ENCODE assay signal across 12 mouse cellular contexts in genomic region chr15:44860204-44860806, GRCm38 (mm10).
"Had no signal": no experiment of that assay in that cellular context is flagged by ENCODE, and none has a peak within 500 bp of the region (broad histone marks: within the 10 kb centered on the region; RNA-seq: fewer than 3 reads in every experiment).

No protein-coding gene starts in this region.

- H3K27ac ChIP-seq: layer of hippocampus, adult 2 months; limb, embryonic 13.5 days; liver, embryonic 15.5 days; midbrain, embryonic 12.5 days had no signal

- DNase-seq: kidney, adult 8-10 months; kidney, postnatal 36 days; left cerebral cortex, postnatal 4 days; lung, embryonic 14.5 days; lung, postnatal 10 days; lung, postnatal 4 days; right cerebral cortex, postnatal 25 days; thymus, postnatal 4 days had no signal

- H3K9me3 ChIP-seq: limb, embryonic 13.5 days; liver, embryonic 15.5 days; midbrain, embryonic 12.5 days had no signal

- H3K4me1 ChIP-seq: limb, embryonic 13.5 days; liver, embryonic 15.5 days; midbrain, embryonic 12.5 days had no signal

- H3K4me3 ChIP-seq: layer of hippocampus, adult 2 months; limb, embryonic 13.5 days; liver, embryonic 15.5 days; midbrain, embryonic 12.5 days had no signal

- H3K36me3 ChIP-seq: limb, embryonic 13.5 days; liver, embryonic 15.5 days; midbrain, embryonic 12.5 days had no signal

- H3K9ac ChIP-seq: limb, embryonic 13.5 days; liver, embryonic 15.5 days; lung, embryonic 14.5 days; midbrain, embryonic 12.5 days had no signal

- H3K4me2 ChIP-seq: limb, embryonic 13.5 days; liver, embryonic 15.5 days; lung, embryonic 14.5 days; midbrain, embryonic 12.5 days had no signal

- H3K27me3 ChIP-seq: limb, embryonic 13.5 days; liver, embryonic 15.5 days; midbrain, embryonic 12.5 days had no signal
